In genomic region chr1:152080244-152080643, GRCm38 (mm10) we compare ENCODE assay signal across 18 mouse cellular contexts.
"Had no signal": no experiment of that assay in that cellular context is flagged by ENCODE, and none has a peak within 500 bp of the region (broad histone marks: within the 10 kb centered on the region; RNA-seq: fewer than 3 reads in every experiment).

No protein-coding gene starts in this region.

- H3K27ac ChIP-seq: limb, embryonic 12.5 days; limb, embryonic 15.5 days; liver, embryonic 14.5 days; macrophage; midbrain, embryonic 10.5 days; midbrain, embryonic 13.5 days; neural tube, embryonic 12.5 days had no signal

- H3K9ac ChIP-seq: limb, embryonic 12.5 days; limb, embryonic 15.5 days; liver, embryonic 14.5 days; liver, postnatal 0 days; lung, embryonic 14.5 days; midbrain, embryonic 13.5 days; neural tube, embryonic 12.5 days had no signal

- H3K9me3 ChIP-seq: limb, embryonic 12.5 days; limb, embryonic 15.5 days; megakaryocyte, embryonic 14.5 days; midbrain, embryonic 10.5 days; midbrain, embryonic 13.5 days; neural tube, embryonic 12.5 days had no signal

- H3K27me3 ChIP-seq: limb, embryonic 12.5 days; limb, embryonic 15.5 days; midbrain, embryonic 13.5 days; neural tube, embryonic 12.5 days had no signal

- DNase-seq: kidney, adult 9 months; kidney, postnatal 14 days; kidney, postnatal 4 days; left cerebral cortex, postnatal 4 days; liver, postnatal 0 days; lung, embryonic 14.5 days; thymus, adult 18-20 months; thymus, postnatal 36 days had no signal

- H3K4me2 ChIP-seq: limb, embryonic 12.5 days; limb, embryonic 15.5 days; liver, embryonic 11.5 days; lung, embryonic 14.5 days; midbrain, embryonic 13.5 days; neural tube, embryonic 12.5 days had no signal

- ATAC-seq: liver, postnatal 0 days; midbrain, embryonic 13.5 days; midbrain, embryonic 16.5 days had no signal

- H3K36me3 ChIP-seq: limb, embryonic 12.5 days; limb, embryonic 15.5 days; midbrain, embryonic 10.5 days; midbrain, embryonic 13.5 days; neural tube, embryonic 12.5 days had no signal

- H3K4me3 ChIP-seq: limb, embryonic 12.5 days; limb, embryonic 15.5 days; megakaryocyte, embryonic 14.5 days; midbrain, embryonic 10.5 days; midbrain, embryonic 13.5 days; neural tube, embryonic 12.5 days had no signal
